Comparison of ENCODE assay signal across 7 mouse cellular contexts in genomic region chr14:25707691-25708181, GRCm38 (mm10). TPM values are rescaled to one million over a fixed set of nuclear protein-coding genes. Genes with fewer than 3 reads are reported as not detected.
DNase-seq lines count a peak whose midpoint lies in the region.

No protein-coding gene starts in this region.

- peak overlapping the region; percentile 72 for H3K27ac ChIP-seq in brown adipose tissue, adult 24 weeks (replicated peaks; ENCODE audit: low read depth, low read length)

- peak; percentile 65 for DNase-seq in 3134 (ENCODE audit: extremely low read depth, insufficient read length, low spot score)
- peak; percentile 67 to 69 for DNase-seq in B cell, adult 2 months
- peak; percentile 64 for DNase-seq in heart, adult 8-10 months (ENCODE audit: low spot score)
- peak; percentile 83 for DNase-seq in kidney, postnatal 14 days
- DNase-seq in lung, postnatal 10 days: peak; percentile 89
- DNase-seq in telencephalon, adult 2 months (ENCODE audit: low read depth, low spot score): peak; percentile 67

- H3K4me1 ChIP-seq in brown adipose tissue, adult 24 weeks (ENCODE audit: control insufficient read depth, insufficient read depth, insufficient read length, low read length): peaks cover 13% of the 10 kb centered on the region

- H3K4me3 ChIP-seq in brown adipose tissue, adult 24 weeks (ENCODE audit: insufficient read depth, low read depth, low read length): no peak overlapping the region

RNA-seq across cellular contexts. Expression of gene Ppif, which starts 13.8 kb away (rescaled TPM):
- polyA plus RNA-seq in brown adipose tissue, adult 24 weeks (2012; ENCODE audit: insufficient read depth, insufficient read length, missing spikeins): 67.7 and 79.0 TPM in 2 replicates
- total RNA-seq in heart, adult 8-10 months (2022): 100 to 1,000 TPM; 300 to 329 (median 307) TPM
